Mouse (Mus musculus): Measurements from ENCODE around the gene Olfr1382.
"Not testable (repeated sequence)": the region's sequence is repeated elsewhere in the genome, so short reads cannot be mapped to it uniquely, and the experiment has no call there.

The Olfr1382 gene

DNA sequence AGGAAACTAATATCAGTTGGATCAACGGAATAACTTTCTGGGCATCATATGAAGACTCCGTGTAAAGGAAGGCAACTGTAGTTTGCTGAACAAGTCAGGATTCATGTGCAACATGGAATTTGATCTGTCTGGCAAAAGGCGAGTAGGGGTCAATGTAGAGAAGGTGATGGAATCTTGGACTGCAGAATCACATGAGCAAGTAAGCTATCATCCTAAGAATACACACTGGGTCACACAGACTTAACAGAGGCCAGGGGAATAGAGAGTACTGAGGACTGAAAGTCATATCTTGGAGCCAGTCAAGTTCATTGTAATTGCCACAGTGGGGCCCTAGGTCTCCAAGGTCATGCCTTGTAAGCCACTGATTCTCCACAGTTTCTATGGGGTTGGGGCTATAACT, at the start of gene Olfr1382:
Gene Olfr1382, plus strand, starts transcription at position 301 of the 400 bp plus-strand sequence.
- no peak for DNase-seq

DNA sequence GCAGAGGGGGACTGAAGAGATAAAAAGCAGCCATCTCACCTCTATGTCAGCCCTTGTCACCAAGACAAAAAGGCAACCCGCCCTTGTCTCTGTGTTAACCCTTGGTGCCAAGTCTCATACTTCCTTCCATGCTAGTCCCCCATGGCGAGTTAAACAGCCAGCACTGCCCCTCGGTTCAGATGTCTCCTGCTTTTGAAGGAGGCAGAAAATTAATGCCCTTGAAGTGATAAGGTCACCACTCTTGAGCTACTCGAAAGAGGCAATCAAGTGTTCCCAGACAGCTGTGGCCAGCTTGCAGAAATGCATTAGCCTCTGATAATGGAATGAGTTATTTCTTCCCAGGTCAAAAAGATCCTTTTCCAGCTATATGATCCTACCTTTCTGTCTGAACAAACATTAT, 42.1 kb upstream of the Olfr1382 start:
- no peak for DNase-seq

DNA sequence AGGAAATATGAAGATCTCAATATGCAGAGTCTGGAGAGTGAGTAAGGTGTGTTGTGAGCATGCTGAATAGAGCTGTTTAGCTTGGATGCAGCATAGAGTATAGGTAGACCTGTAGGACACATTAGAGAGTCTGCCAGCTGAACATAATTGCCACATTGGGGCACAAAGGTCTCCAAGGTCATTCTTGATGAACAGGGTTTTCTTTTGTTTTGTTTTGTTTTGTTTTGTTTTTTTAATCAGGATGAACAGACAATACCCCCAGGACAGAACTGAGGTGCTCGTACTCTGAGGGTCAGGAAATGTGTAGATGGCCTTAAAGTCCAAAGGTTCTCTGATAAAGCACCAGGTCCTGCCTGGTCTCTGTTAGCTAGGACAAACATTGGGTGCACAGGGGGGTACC, 39.3 kb upstream of the Olfr1382 start, which contains the start of gene Olfr1385:
Gene Olfr1385, plus strand, starts transcription at position 301 of the 400 bp plus-strand sequence.
- DNase-seq, result not testable (repeated sequence)

DNA sequence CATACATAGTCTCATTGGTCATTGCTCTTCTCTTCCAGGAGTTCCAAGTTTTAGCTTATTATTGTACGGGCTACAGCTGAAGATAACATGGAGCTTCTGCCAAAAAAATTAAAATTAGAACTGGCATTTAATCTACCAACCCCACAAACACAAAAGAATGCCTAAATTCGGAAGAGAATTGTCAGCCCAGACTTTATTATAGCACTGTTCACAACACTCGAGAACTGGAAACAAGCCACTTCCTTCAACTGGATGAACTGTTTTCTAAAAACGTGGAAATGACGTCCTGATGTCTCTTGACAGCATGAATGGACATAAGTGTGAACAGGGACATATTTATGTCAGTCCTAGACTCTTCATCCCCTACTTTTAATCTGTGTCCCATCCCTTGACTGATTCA, 10.0 kb upstream of the Olfr1382 start:
- no peak for DNase-seq

DNA sequence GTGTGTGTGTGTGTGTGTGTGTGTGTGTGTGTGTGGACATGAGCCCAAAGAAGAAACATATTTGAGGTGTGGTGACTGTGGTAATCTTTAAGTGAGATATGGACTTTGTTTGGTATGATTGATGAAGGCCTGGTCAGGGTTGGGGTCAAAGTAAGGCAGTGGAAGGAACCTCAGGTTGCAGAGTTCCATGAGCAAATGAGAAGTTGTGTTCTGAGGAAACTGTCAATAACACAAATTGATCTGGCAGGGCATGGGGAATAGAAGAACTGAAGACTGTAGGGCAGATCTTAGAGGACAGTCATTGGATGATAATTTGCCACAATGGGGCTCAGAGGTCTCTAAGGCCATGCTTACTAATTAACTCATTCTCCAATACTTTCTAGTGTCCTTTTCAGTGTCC, 8.7 kb upstream of the Olfr1382 start, which contains the start of gene Olfr1383:
Gene Olfr1383, plus strand, starts transcription at position 301 of the 400 bp plus-strand sequence.
- DNase-seq, result no peak

DNA sequence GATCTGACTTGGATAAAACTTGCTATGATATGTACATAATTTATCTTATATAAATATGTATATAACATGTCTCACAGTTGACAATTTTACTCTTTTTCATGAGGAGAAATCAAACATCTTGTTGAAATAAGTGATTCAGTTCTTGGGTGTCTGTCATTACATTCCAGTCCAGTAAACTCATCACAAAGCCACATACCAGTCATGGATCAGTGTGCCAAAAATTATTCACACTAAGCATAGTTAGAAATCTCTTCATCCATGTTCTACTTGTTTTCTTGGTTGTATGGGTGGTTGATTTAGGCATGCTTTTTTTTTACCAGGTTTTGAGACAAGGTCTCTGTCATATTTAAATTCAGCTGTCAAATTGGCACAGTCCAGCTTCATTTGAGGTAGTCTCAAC, 4.7 kb downstream of the Olfr1382 start:
- no peak for DNase-seq

DNA sequence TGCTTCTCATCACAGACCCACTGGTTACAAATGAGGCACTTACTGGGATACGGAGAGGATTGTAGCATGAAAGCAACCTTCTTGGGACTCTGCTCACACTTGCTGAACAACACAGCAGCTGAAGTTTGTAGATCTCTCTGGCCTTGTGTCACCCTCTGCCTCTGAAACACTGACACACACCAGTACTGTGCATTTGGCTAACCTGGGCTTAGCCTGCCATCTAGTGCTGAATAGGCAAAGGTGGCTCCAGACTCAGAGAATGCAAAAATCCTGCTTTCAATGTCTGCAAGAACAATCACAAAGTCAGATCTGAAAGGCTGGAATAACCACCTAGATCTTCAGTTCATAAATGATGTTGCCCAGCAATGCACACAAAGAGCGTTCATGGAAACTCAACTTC, 8.6 kb downstream of the Olfr1382 start:
- DNase-seq, result not testable (repeated sequence)

DNA sequence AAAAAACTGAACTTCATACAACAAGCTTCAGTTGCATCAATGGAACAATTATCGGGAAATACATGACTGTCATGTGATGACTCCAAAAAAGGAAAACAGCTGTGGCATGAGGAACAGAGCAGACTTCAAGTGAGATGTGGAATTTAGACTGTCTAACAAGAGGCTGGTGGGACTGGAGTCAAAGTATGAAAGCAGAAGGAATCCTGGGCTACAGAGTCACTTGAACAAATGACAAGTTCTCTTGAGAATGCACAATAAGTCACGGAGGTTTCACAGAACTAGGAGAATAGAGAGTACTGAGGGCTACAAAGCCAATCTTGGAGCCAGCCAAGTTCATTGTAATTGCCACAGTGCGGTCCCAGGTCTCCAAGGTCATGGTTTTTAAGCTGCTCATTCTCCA, 15.1 kb downstream of the Olfr1382 start, which contains the start of gene Olfr1381:
Gene Olfr1381, plus strand, starts transcription at position 301 of the 400 bp plus-strand sequence.
- not testable (repeated sequence) for DNase-seq

DNA sequence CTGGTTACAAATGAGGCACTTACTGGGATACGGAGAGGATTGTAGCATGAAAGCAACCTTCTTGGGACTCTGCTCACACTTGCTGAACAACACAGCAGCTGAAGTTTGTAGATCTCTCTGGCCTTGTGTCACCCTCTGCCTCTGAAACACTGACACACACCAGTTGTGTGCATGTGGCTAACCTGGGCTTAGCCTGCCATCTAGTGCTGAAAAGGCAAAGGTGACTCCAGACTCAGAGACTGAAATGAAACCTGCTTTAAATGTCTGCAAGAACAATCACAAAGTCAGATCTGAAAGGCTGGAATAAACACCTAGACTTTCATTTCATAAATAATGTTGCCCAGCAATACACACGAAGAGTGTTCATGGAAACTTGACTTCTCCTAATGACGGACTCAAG, 26.0 kb downstream of the Olfr1382 start:
- DNase-seq, result not testable (repeated sequence)

DNA sequence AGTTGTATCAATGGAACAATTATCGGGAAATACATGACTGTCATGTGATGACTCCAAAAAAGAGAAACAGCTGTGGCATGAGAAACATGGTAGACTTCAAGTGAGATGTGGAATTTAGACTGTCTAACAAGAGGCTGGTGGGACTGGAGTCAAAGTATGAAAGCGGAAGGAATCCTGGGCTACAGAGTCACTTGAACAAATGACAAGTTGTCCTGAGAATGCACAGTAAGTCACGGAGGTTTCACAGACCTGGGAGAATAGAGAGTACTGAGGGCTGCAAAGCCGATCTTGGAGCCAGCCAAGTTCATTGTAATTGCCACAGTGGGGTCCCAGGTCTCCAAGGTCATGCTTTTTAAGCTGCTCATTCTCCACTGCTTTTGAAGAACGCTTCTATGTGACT, 28.5 kb downstream of the Olfr1382 start, which contains the start of gene Olfr1380:
Gene Olfr1380, plus strand, starts transcription at position 301 of the 400 bp plus-strand sequence.
- not testable (repeated sequence) for DNase-seq

DNA sequence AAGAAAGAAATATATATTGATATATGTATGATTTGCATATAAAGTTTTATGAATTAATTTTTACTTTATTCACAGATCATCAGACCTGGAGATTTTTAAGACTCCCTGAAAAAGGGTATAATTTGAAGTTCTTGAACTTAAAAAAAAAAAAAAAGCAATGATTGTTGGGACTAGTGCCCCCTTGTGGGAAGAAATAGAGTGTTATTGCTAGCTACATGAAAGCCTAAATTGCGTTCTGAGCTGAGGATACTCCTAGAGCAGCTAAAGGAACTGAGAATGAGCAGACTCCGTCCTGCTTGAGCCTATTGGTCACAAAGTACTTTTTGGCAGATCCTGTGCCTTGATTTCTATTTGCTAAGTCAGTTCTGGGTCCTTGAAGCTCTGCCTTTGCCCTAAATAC, 47.0 kb downstream of the Olfr1382 start:
- not testable (repeated sequence) for DNase-seq

DNA sequence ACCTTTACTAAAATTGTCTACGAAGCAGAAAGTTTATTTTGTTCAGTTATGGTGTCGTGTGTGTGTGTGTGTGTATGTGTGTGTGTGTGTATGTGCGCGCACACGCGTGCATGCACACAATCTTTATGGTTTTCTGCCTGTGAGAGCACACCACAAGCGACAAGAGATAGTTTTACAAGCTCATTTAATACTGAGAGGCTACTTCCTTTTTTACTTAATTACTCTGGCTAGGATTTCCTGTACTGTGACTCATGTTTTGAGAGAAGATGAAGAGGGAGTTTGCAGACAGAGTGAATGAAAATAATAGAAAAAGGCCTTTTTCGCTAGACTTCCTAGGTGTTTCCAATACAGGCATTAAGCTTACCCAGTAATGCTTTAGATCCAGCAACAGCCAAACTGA, 52.4 kb downstream of the Olfr1382 start:
- not testable (repeated sequence) for DNase-seq

Measured in B cell, adult 2 months (primary cell).